Mouse (Mus musculus) testis, adult 2 months (tissue): ENCODE data around the gene Cryzl2. TPM values are rescaled to one million over a fixed set of nuclear protein-coding genes. Genes with fewer than 3 reads are reported as not detected.

ENCODE experiments used
- H3K27ac ChIP-seq: fragments of 200-500 bp; 2 replicates; pipeline ENCODE4 v1.5.1; 2012; ENCODE audit warnings: low read depth, low read length; ENCODE audit not compliant: control insufficient read depth, insufficient read depth
- H3K27me3 ChIP-seq: fragments of 200-500 bp; 2 replicates; pipeline ENCODE4 v1.6.1; 2012; ENCODE audit warnings: mild to moderate bottlenecking, low read length, moderate library complexity; ENCODE audit not compliant: control insufficient read depth, insufficient read depth
- H3K36me3 ChIP-seq: fragments of 200-500 bp; 2 replicates; pipeline ENCODE4 v1.6.1; 2012; ENCODE audit warnings: mild to moderate bottlenecking, low read length; ENCODE audit not compliant: control insufficient read depth, insufficient read depth
- H3K4me1 ChIP-seq: fragments of 200-500 bp; 2 replicates; pipeline ENCODE4 v1.6.1; 2012; ENCODE audit warnings: low read length; ENCODE audit not compliant: control insufficient read depth, insufficient read depth
- H3K4me3 ChIP-seq: fragments of 200-500 bp; 2 replicates; pipeline ENCODE4 v1.5.1; 2012; ENCODE audit warnings: low read depth, mild to moderate bottlenecking, low read length, moderate library complexity, mixed read lengths; ENCODE audit not compliant: control insufficient read depth
- CTCF ChIP-seq: fragments of 200-500 bp; IDR thresholded peaks from 2 replicates; pipeline ENCODE4 v1.5.1; 2012; ENCODE audit warnings: low read depth, mild to moderate bottlenecking, inconsistent platforms, low read length, moderate library complexity; ENCODE audit not compliant: control insufficient read depth, insufficient read depth, insufficient replicate concordance
- POLR2A ChIP-seq: fragments of 200-500 bp; IDR thresholded peaks from 2 replicates; pipeline ENCODE4 v1.6.1; 2012; ENCODE audit warnings: low read depth, mild to moderate bottlenecking, inconsistent platforms, low read length, moderate library complexity; ENCODE audit not compliant: control insufficient read depth
- polyA plus RNA-seq: library from polyadenylated mRNA; depleted of rRNA; stranded (reverse); fragments of >200 nt; gene quantifications from 2 replicates; pipeline ENCODE4 v1.2.3, GENCODE M21; 2012; rRNA removed

Cryzl2 gene
- polyA plus RNA-seq, 1 experiment: 5.5 TPM

- no peaks in the 10 kb centered on the region for H3K36me3 ChIP-seq
Observed at GRCm38 (mm10) chr1:157532826-157533460, 74.6 kb downstream of the Cryzl2 start.

DNA sequence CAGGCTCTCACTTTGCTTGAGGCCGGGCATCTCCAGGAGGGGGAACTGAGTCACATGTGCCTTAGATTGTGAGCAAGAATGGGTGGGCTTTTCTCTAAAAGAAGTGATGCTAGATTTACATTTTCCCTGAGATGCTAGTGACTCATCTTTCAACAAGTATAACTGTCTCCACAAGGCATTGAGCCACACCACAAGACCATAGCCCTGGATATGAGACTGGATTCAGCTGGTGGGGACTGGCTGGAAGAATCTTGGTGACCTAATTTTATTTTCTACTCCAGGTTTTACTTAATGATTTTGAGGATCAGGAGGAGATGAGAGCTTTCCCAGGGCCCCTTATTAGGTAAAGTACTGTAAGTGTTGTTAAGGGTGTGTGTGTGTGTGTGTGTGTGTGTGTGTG lies 77.2 kb downstream of the Cryzl2 start:
- no peaks in the 10 kb centered on the region for H3K4me1 ChIP-seq
- no peaks in the 10 kb centered on the region for H3K36me3 ChIP-seq
- no peaks in the 10 kb centered on the region for H3K27me3 ChIP-seq
- H3K4me3 ChIP-seq: no peak overlapping the region
- TF ChIP-seq POLR2A (no peak), CTCF (no peak)
- H3K27ac ChIP-seq: no peak overlapping the region

More at GRCm38 (mm10) chr1:157532826-157533460, 74.6 kb downstream of the Cryzl2 start:
- no peak for TF ChIP-seq POLR2A
- TF ChIP-seq CTCF: no peak
- H3K4me3 ChIP-seq: no peak overlapping the region
- no peaks in the 10 kb centered on the region for H3K27me3 ChIP-seq
- no peaks in the 10 kb centered on the region for H3K4me1 ChIP-seq
- H3K27ac ChIP-seq: no peak overlapping the region

DNA sequence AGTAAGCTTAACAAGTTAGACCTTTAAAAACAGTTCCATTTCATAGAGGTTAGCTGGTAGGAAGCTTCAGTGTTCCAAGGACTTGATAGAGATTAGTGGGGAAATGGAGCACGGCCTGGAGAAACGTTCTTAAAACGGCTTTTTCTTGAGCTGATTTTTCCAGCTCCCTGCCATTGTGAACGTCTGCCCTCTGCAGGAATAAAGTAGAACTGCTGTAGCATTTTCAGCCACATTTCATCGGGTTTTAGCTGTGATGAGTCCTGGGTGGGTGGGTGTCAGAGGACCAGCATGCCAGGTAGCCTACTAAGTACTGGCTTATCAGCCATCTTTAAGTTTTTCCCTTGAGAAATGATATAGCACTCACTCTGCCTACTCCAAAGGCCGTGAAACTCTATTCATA lies 78.1 kb downstream of the Cryzl2 start:
- TF ChIP-seq CTCF: no peak
- H3K27me3 ChIP-seq: no peaks in the 10 kb centered on the region
- no peaks in the 10 kb centered on the region for H3K4me1 ChIP-seq
- no peak overlapping the region for H3K27ac ChIP-seq
- H3K36me3 ChIP-seq: no peaks in the 10 kb centered on the region
- H3K4me3 ChIP-seq: no peak overlapping the region

DNA sequence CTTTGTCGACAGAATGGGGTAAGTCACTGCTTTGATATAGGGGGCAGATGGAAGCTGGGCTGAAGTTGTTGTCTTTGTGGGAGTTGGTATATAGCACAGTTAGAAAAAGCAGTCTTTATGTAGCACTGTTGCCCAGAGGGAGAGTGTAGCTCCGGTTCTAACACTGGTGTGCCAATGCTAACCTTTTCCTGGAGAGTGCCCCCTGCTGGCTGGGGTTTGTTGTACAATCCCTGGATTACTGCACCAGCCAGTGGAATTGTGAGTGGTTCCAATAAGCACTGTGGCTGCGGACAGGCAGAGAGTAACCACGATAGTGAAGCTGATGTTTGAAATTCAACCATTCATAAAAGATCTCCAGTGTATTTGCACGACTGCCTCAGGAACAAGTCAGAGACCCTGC lies 79.3 kb downstream of the Cryzl2 start:
- TF ChIP-seq POLR2A: no peak
- TF ChIP-seq CTCF: 0 out of 2 replicates have a peak, but pooled peaks have one; percentile 24
- no peak overlapping the region for H3K27ac ChIP-seq
- H3K4me1 ChIP-seq: no peaks in the 10 kb centered on the region

More for the DNA sequence above, 79.3 kb downstream of the Cryzl2 start:
- H3K27me3 ChIP-seq: no peaks in the 10 kb centered on the region
- H3K4me3 ChIP-seq: no peak overlapping the region
- no peaks in the 10 kb centered on the region for H3K36me3 ChIP-seq

Other genes starting within 250 kb of the Cryzl2 start
- gene Rasal2, start 46.0 kb upstream of the Cryzl2 start, polyA plus RNA-seq: 13.2 and 13.7 TPM in 2 replicates
- gene Sec16b, start 48.2 kb downstream of the Cryzl2 start, polyA plus RNA-seq: 1.4 and 1.6 TPM in 2 replicates